Mouse (Mus musculus) mature B cell (primary cell): Measurements from ENCODE around the gene Trim65.

Experiments used
- in situ Hi-C: fragments of 300-500 bp; cut with MboI; formaldehyde crosslinking; loops from 2 replicates; pipeline ENCODE4 v1.14.3; 2019

Trim65 gene

DNA sequence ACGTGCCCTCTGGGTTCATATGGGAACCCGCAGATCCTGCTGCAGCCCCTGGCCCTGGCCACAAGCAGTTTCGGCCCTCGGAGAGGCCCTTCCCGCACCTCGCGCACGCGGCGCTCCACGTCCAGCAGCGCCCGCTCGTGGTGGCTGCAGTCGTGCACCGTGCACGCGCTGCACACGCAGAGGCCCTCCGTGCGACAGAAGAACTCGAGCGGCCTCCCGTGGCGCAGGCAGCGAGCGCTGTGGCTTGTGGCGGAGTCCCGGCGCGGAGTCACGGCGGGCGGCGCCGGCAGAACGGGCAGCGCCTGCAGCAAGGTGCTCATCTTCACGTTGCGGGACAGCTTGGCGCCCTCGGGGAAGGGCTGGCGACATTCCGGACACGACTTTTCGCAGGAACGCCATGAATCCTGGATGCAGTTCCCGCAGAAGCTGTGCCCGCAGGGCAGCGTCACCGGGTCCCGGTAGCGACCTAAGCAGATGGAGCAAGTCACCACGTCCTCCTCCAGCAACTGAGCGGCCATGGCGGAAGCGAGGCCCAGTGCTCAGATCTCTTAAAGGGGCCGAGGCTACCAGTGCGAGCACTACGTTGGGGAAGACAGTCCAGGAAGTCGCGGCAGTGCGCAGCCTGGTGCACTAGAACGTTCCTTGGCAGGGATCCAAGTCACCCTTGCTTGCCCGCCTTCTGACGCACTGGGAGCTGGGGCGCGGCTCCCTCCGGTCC, at the start of gene Trim65:
TSS of gene Trim65 (minus strand) at position 641 of the 718 bp plus-strand sequence.
- in situ Hi-C loops = no loop called here

DNA sequence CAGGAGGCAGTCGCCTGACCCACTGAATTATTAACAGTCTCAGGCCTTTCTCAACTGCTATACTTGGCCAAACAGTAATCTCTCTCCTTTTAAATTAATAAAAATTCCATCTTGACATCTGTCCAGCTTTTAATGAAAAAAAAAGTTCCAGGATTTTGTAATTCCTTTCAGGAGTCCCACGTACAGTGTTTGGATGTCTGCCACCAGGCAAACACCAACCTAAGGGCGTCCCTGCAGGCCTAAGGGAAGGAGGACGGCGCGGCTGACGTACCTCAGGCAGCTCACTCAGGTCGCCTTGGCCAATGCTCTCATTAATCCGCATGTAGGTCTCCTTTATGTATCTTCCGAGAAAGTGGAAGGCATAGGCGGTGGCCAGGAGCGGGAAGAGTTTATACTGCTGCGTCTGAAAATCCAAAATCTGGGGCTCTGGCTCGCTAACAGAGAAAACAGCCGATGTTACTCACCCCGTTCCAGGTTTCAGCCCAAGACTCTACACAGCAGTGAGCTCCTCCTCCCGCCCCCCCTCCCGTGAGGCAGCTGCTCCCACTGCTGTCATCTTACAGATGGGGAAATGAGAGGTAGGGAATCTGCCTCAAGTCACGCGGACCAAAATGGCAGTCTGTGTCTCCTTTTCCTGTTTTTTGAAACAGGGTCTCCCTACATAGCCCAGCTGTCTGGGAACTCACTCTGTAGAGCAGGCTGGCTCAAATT, 47.6 kb upstream of the Trim65 start:
- in situ Hi-C loops = no loop called here

DNA sequence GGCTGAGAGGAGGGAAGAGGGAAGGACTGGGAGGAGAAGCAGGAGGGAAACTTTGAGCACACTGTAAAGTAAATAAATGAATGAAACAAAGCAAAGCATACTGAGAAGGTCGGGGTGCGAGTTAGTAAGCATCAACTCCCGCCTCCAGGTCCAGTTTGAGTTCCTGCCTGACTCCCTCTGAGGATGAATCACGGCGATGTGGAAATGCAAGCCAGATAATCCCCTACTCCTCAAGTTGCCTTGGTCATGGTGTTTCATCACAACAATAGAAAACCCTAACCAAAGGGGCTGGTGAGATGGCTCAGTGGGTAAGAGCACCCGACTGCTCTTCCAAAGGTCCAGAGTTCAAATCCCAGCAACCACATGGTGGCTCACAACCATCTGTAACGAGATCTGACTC, 45.1 kb upstream of the Trim65 start:
- in situ Hi-C loops = no loop called here

DNA sequence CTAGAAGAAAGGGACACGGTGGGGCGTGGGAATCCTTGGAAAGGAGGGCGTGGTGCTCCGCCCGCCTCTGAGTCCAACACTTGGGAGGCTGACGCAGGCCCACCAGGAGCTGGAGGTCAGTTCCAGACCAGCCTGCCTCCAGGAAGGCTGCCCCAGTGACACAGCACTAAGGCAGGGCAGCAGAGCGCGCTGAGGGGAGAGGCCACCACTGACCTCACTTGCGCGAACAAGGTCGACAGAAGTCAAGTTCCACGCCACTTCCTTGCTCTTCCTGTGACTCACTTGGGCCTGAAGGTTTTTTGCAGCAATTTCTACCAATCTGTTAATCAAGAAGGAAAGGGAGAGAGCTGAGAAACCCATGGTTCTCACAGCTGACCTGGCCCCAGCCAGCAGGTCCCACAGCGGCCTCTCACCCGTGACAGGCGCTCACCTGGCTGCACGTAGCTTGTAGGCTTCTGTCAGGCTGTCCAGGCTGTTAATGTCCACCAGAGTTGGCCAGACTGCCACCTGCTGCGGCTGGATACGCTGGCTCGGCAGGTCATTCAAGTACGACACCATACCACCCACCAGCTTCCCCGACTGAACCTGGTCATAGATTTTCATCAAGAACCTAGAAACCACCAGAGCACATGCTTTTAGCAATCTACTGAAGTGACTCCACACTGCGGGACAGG, 44.0 kb upstream of the Trim65 start:
- in situ Hi-C loops = no loop called here

DNA sequence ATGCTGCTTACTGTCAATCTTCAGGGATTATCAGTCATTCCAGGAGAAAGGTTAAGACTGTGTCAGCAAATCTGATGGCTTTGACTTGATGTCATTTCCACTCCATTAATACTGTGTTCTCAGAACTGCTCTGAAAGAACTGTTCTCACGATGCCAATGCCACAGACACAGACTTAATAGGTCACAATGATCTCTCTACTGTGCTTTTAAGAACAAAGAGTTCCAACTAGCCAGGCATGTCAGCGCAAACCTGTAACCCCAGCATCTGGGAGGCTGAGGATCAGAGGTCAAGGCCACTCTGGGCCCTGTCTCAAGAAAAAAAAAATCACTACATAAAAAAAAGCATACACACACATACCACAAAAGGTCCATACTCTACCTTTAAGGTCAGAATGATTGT, 41.0 kb upstream of the Trim65 start:
- in situ Hi-C loops = no loop called here

DNA sequence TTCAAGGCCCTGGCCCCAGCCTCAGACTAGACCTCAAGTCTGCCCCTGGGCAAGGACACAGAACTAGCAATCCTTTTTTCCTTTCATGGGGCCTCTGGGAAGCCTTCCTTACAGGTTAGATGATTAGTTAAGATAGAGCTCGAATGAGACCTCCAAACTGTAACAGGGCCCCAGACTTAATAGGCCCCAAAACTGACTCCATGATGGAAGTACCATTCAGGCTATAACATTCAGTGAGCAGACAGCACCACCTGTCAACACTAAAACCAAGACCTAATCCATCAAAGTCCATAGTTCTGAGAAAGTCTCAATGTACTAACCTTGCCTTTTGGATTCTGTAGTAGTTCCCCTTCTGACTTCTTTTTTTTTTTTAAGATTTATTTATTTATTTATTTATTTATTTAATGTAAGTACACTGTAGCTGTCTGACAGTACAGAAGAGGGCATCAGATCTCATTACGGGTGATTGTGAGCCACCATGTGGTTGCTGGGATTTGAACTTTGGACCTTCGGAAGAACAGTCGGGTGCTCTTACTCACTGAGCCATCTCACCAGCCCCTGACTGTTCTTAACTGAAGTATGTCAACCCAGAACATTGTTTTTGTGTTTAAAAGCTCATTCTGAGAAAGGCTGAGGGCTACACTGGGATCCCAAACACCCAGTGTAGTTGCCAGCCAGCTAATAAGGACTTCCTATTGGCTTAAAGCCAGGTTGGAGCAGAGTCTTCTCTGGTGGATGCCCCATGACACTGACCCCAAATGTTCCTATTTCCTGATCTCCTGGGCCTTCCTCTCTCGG, 39.3 kb upstream of the Trim65 start:
- in situ Hi-C loops = no loop called here

DNA sequence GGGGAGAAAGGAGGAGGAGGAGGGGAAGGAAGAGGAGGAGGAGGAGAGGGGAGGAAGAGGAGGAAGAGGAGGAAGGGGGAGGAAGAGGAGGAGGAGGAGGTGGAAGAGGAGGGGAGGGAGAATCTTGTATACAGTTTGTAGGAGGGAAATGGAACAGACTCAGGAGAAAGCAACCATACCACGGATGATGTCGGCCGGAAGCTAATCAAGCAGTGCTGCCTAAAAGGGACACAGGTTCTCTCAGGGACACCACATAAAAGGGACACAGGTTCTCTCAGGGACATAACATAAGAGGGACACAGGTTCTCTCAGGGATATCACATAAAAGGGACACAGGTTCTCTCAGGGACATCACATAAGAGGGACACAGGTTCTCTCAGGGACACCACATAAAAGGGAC, 38.3 kb upstream of the Trim65 start:
- in situ Hi-C loops = no loop called here

DNA sequence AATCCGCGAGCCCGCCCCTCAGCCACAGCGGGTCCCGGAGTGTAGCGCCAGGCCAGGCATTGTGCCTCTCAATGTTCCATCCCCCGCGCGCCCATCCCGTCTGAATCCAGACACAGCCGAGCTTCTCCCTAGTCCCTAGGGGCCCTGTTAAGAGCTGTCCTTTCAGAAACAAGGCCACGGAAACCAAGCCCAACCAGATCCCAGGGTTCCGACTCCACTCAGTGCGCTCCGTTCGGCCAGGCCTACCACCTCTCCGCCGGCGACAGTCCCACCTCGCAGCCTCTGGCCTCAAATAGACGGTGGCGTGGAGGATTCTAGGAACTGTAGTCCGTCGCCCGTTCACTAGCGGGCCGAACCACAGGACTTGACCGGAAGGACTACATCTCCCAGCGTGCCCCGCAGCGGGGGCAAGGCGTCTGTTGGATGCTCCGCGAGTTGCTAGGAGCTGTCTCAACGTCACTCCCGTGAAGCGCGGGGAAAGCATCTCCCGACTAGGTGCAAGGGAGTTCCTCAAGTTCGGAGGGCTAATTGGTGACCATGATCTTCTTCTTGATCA, 37.0 kb upstream of the Trim65 start, which contains the start of gene Fbf1:
TSS of gene Fbf1 (minus strand) at position 283 of the 556 bp plus-strand sequence.
- in situ Hi-C loops = no loop called here

DNA sequence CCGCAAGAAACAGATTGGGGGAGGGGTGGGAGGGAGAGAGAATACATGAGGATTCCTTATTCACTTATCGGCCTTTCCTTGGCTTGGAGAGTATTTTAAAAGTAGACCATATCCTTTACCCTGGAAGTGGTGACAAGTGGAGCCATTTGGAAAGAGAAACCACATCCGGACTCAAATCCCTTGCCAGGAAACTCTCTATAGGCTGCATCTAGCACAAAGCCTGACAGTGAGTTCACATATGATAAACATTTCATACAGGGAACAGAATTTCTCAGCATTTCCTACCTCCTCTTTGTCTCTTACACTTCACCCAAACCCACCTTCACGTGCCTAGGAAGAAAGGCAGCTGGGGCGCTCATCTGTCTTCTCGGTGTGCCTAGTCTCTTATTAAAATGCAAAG, 36.3 kb upstream of the Trim65 start:
- in situ Hi-C loops = no loop called here

DNA sequence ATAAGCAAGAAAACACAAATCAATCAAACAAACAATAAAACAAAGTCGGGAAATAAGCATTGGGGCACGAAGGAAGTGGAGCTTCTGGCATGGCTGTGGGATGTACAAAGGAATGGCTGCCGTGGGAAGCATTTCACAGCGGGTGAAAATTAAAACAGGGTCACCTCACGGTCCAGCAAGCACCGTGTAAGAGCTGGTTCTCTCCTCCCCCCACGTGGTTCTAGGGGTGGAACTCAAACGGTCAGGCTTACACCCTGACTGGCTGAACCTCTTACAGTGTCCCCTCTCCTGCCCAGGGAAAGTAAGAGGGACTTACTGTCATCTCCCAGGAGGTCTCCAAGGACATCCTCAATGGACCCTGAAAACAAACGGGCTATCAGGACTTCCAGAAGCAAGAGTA, 32.1 kb upstream of the Trim65 start:
- in situ Hi-C loops = no loop called here

DNA sequence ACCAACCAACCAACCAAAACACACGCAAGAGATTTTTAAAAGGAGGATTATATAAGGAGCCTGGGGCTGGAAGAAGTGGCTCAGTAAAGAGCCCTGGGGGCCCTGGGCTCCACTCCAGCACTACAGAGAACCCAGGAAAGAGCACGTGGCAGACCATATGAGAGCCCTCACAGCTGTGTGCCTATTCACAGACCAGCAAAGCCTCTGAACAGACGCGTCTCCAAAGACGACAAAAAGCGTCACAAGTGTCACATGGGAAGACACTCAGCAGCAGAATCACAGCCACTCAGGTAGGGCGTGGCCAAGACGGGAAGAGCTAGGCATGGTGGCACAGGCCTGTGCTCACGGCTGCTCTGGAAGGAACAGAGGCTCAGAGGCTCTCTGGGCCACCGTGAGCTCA, 31.2 kb upstream of the Trim65 start:
- in situ Hi-C loops = no loop called here

DNA sequence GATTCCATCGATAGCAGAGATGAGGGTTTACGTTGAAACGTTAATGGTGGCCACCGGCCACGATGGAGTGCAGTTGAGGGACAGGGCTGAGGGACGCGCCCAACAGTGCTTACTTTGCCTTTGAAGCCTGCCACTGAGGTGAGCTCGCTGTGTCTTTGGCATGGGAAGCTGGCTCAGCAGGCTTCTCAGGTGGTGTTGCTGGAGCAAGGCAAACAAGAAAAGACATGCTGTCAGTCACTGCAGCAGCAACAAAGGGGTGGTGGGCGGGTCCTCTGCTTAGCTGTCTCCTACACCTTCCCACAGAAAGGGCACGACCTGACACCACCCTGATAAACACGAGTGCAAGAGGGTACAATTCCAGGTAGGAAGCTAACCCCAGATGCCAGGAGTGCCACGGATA, 30.4 kb upstream of the Trim65 start:
- in situ Hi-C loops = no loop called here

DNA sequence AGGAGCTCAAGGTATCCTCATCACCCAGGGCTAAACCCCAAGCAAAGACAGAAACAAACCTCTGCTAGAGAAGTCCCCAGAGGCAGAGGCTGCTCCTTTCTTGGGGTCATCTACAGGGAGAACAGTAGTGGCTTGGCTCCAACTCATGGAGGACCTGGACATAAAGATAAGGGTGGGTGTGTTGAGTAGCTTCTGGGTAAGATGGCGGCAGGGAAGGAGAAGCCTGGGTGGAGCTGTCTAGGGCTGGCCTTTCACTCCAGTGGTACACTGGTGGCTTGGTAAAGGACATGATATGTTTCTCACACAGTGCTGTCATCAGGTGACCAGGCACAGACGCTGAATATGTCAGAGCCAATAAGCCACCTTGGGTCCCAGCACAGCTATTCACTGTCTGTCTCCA, 20.0 kb upstream of the Trim65 start:
- in situ Hi-C loops = no loop called here

DNA sequence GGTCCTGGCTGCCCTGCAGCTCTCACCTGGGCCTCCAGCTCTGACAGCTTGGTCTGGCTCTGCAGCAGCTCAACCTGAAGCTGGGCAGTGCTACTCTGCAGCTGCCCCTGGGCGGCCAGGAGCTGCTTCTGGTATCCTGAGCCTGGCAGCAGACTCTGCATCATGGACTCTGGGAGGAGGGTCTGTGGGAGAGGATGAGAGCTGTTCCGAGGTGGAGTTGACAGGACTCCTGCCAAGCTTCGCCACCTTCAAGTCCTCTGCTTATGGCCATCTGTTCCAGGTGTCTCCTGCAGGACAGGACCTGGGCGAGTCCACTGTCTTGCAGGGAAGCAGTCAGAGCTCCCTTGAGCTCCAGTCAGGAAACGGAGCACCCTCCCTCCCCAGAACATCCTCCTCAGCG, 18.4 kb upstream of the Trim65 start:
- in situ Hi-C loops = no loop called here

DNA sequence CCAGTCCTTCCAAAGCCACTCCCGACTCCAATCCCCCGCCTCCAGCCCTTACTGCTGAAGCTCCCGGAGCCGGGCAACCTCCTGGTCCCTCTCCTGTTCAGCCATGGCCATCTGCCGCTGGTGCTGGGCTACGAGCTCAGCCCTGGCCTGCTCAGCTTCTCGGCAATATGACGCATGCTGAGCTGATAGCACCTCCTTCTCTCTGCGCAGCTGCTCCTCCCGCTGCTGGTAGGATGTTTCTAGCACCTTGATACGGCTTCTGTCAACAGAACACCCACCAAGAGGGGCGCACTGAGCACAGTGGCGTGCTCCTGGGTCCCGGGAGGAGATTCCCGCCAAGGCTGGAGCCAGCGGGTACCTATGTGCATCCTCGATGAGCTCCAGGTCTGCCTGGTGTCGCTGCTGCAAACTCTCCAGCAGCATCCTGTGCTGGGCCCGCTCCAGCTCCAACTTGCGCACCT, 17.9 kb upstream of the Trim65 start:
- in situ Hi-C loops = no loop called here

DNA sequence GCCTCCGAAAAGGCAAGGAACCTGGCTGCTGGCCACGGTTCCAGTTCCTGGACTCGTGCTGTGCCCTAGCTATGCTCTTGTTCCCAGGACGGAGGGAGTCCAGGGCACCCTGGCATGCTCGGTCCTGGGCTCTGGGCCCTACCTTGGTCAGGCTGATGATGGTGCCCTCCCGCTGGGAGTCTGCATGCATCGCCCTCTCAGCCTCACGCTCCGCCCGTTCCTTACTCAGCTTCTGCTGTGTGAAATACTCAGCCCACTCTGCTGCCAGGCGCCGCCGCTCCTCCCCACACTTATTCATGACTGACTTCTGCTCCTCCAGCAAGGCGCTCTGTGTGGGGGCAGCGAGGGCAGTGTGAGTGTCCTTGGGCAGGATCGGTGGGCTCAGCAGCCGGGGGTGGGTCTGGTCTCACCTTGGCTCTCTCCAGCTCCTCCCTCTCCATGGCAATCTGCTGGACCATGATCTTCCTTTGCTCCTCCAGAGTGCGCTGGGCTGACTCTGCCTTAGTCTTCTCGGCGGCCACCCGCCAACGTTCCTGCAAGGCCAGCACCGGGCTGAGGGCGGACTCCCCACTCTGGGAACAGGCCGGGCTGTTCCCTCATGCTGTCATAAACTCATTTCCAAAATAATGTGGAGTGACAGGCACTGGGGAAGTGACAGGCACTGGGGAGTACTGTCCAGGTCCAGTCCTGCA, 15.5 kb upstream of the Trim65 start:
- in situ Hi-C loops = no loop called here

DNA sequence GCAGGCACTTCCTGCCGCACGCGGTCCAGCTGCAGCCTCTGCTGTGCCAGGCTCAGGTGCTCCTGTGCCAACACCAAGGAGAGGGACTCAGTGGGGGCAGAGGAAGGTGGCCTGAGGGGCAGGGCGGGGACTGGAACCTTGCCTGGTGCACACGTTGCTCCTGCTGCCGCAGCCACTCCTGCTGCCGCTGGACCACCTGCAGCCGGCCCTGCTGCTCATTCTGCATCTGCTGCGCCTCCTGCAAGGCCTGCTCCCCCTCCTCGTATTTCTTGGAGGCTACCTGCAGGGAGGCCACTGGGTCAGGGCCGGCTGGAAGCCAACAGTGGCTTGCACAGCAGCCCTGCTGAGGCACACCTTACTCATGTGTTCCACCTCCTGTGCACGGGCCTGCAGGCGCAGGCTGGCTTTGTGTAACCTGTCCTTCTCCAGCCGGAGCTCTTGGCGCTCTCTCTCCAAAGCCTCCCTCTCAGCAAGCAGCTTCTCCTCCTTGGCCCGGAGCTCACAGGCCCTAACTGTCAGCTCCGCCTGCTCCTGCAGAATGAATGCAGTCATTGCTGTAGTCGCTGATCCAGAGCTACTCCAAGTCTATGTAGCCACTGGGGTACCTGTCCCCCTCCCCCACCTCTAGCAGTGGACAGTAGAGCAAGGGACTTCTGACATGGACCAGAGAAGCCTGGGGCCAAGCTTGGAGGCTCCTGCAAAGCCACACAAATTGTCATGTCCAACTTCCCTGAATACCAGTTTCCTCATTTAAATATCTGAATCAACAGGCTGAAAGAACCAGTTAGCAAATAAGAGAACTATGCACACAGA, 14.8 kb upstream of the Trim65 start:
- in situ Hi-C loops = no loop called here

DNA sequence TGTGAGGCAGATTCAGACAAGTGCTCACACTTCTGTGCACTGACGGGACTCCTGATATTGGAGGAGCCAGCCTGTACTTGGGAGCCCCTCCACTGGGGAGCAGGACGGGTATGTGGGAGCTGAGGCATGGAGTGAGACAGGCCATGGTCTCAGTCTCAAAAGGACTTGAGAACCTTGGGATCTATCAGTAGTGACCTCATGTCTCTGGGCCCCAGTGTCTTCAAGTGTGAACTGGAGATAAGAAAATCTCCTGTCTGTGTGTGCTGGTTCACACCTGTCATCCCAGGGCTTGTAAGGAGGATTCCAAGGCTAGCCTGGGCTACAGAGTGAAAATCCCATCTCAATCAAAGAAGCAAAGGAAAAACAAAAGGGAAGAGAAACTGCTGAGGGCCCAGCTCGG, 12.5 kb upstream of the Trim65 start:
- in situ Hi-C loops = no loop called here

DNA sequence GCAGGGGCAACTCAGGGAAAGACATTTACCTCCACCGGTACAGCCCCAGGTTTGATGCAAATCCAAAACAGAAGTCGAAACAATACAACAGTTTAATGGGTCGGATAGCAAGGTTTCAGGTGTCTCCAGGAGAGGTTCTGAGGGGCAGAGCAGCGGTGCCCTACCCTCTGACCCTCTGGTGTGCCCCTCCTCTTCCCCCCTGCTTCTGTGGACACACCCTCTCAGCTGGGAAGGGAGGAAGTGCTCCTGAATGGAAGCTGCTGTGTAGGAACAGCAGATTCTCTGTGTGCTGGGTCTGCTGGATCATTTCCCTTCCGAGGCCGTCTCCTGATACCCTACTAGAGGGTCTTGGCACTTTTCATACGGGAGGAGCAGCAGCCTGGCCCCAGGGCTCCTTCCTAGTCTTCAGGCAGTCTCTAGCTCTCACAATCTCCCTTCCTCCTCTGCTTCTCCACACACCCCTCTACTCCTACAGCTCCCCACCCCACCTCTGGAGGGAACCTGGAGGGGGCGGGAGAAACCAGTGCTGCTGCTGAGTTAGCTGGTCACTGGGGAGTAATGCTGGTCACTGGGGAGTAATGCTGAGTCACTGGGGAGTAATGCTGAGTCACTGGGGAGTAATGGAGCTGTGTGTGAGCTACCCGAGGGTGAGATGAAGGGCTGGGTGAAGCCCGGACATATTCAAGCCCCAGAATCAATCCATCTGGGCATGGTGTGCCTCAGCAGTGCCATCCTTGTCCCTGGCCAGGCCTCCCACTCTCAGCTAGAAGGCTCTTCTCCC, 11.5 kb upstream of the Trim65 start:
- in situ Hi-C loops = no loop called here
